Mouse (Mus musculus): ENCODE data around the gene Plin3. TPM values are rescaled to one million over a fixed set of nuclear protein-coding genes. Genes with fewer than 3 reads are reported as not detected.
A peak's percentile ranks its signal among the peaks of the same experiment; 100 is the strongest.

The Plin3 gene
- total RNA-seq (2021) (100 to 1,000 TPM; 160 to 221 TPM), polyA plus RNA-seq (2012; rRNA removed) (65.6 and 66.2 TPM in 2 replicates)
- long read RNA-seq, transcript Plin3-201 (8 exons, 3,645 nt), result major isoform, 97 of 125 reads
- long read RNA-seq, partial matches to known transcripts, result 21 of 125 reads
- long read RNA-seq, other reads (novel, unspliced or antisense), result 7 of 125 reads

GRCm38 (mm10) chr17:56292531-56293222, at the start of gene Plin3:
Plin3 (minus strand) TSS chr17:56292873.
- Histone ChIP-seq H3K9ac (ENCODE audit: low read depth, low read length) (no peak within 1 kb of the TSS), H3K4me3 (no peak within 1 kb of the TSS), H3K79me2 (replicated peaks; ENCODE audit: control insufficient read depth, insufficient read depth, low read length) (no peaks in the 10 kb centered on the region), H3K36me3 (ENCODE audit: control insufficient read depth, insufficient read depth, low read length) (no peaks in the 10 kb centered on the region), H3K4me1 (ENCODE audit: control insufficient read depth, insufficient read depth, low read length) (peaks cover 5% of the 10 kb centered on the region), H3K27me3 (ENCODE audit: control insufficient read depth, insufficient read depth, low read length) (no peaks in the 10 kb centered on the region), H3K27ac (peak within 1 kb of the TSS; percentile 90)
- 76% methylated on average over 4 of the region's 4 CpGs for WGBS
- DNase-seq, result peak in 1 of 2 experiments; percentile 70
- intact Hi-C loops (cut with DNase I), result no loop called here
- TF ChIP-seq CTCF (IDR thresholded peaks at IDR 0.05) (no peak), EP300 (IDR thresholded peaks at IDR 0.05; ENCODE audit: insufficient read depth, low read depth, low read length) (peak; percentile 100), POLR2A (IDR thresholded peaks at IDR 0.05; ENCODE audit: insufficient read depth, low read depth, low read length) (peak; percentile 33; the same call in 1 of the 2 replicates)

GRCm38 (mm10) chr17:56340717-56341116, 48.0 kb upstream of the Plin3 start:
- peaks cover 18% of the 10 kb centered on the region for H3K4me1 ChIP-seq (ENCODE audit: control insufficient read depth, insufficient read depth, low read length)
- no peak overlapping the region for H3K9ac ChIP-seq (ENCODE audit: low read depth, low read length)
- peaks cover 9% of the 10 kb centered on the region for H3K79me2 ChIP-seq (replicated peaks; ENCODE audit: control insufficient read depth, insufficient read depth, low read length)
- no peak for DNase-seq
- intact Hi-C loops (cut with DNase I), result no loop called here
- H3K4me3 ChIP-seq, result no peak overlapping the region
- no peaks in the 10 kb centered on the region for H3K36me3 ChIP-seq (ENCODE audit: control insufficient read depth, insufficient read depth, low read length)
- no peaks in the 10 kb centered on the region for H3K27me3 ChIP-seq (ENCODE audit: control insufficient read depth, insufficient read depth, low read length)
- no peak overlapping the region; the same call in 1 of the 2 replicates for H3K27ac ChIP-seq
- no peak for TF ChIP-seq POLR2A (IDR thresholded peaks at IDR 0.05; ENCODE audit: insufficient read depth, low read depth, low read length)
- TF ChIP-seq EP300 (IDR thresholded peaks at IDR 0.05; ENCODE audit: insufficient read depth, low read depth, low read length), result no peak
- TF ChIP-seq CTCF (IDR thresholded peaks at IDR 0.05), result no peak

- intact Hi-C loops (cut with DNase I), result no loop called here
- Histone ChIP-seq H3K79me2 (replicated peaks; ENCODE audit: control insufficient read depth, insufficient read depth, low read length) (peaks cover 8% of the 10 kb centered on the region), H3K4me3 (no peak overlapping the region), H3K27me3 (ENCODE audit: control insufficient read depth, insufficient read depth, low read length) (no peaks in the 10 kb centered on the region), H3K4me1 (ENCODE audit: control insufficient read depth, insufficient read depth, low read length) (peaks cover 18% of the 10 kb centered on the region), H3K36me3 (ENCODE audit: control insufficient read depth, insufficient read depth, low read length) (no peaks in the 10 kb centered on the region), H3K27ac (no peak overlapping the region), H3K9ac (ENCODE audit: low read depth, low read length) (no peak overlapping the region)
- WGBS, result 80% methylated on average over 4 of the region's 4 CpGs
- DNase-seq, result peak; percentile 40 to 51
- no peak for TF ChIP-seq EP300 (IDR thresholded peaks at IDR 0.05; ENCODE audit: insufficient read depth, low read depth, low read length)
- no peak for TF ChIP-seq POLR2A (IDR thresholded peaks at IDR 0.05; ENCODE audit: insufficient read depth, low read depth, low read length)
- TF ChIP-seq CTCF (IDR thresholded peaks at IDR 0.05), result peak; percentile 65
These were observed 46.2 kb upstream of the Plin3 start for GRCm38 (mm10) chr17:56338909-56339308.

- peaks cover 18% of the 10 kb centered on the region for H3K4me1 ChIP-seq (ENCODE audit: control insufficient read depth, insufficient read depth, low read length)
- 66% methylated on average over 6 of the region's 6 CpGs for WGBS
- no peak for DNase-seq
- no peak overlapping the region for H3K27ac ChIP-seq
- no peaks in the 10 kb centered on the region for H3K27me3 ChIP-seq (ENCODE audit: control insufficient read depth, insufficient read depth, low read length)
- H3K36me3 ChIP-seq (ENCODE audit: control insufficient read depth, insufficient read depth, low read length), result no peaks in the 10 kb centered on the region
- intact Hi-C loops (cut with DNase I), result no loop called here
- no peak for TF ChIP-seq EP300 (IDR thresholded peaks at IDR 0.05; ENCODE audit: insufficient read depth, low read depth, low read length)
- no peak for TF ChIP-seq POLR2A (IDR thresholded peaks at IDR 0.05; ENCODE audit: insufficient read depth, low read depth, low read length)
- TF ChIP-seq CTCF (IDR thresholded peaks at IDR 0.05), result no peak
- peaks cover 6% of the 10 kb centered on the region for H3K79me2 ChIP-seq (replicated peaks; ENCODE audit: control insufficient read depth, insufficient read depth, low read length)
- H3K4me3 ChIP-seq, result no peak overlapping the region
- no peak overlapping the region for H3K9ac ChIP-seq (ENCODE audit: low read depth, low read length)
These were observed 45.1 kb upstream of the Plin3 start for GRCm38 (mm10) chr17:56337791-56338190.

- 8% methylated on average over 4 of the region's 4 CpGs for WGBS
These were observed 44.5 kb upstream of the Plin3 start for GRCm38 (mm10) chr17:56337190-56337589.

GRCm38 (mm10) chr17:56332987-56333386, 40.3 kb upstream of the Plin3 start:
- Histone ChIP-seq H3K27me3 (ENCODE audit: control insufficient read depth, insufficient read depth, low read length) (no peaks in the 10 kb centered on the region), H3K79me2 (replicated peaks; ENCODE audit: control insufficient read depth, insufficient read depth, low read length) (peaks cover 11% of the 10 kb centered on the region), H3K4me1 (ENCODE audit: control insufficient read depth, insufficient read depth, low read length) (peaks cover 18% of the 10 kb centered on the region), H3K9ac (ENCODE audit: low read depth, low read length) (no peak overlapping the region), H3K4me3 (no peak overlapping the region), H3K27ac (no peak overlapping the region), H3K36me3 (ENCODE audit: control insufficient read depth, insufficient read depth, low read length) (no peaks in the 10 kb centered on the region)
- no peak for DNase-seq
- intact Hi-C loops (cut with DNase I), result no loop called here
- TF ChIP-seq CTCF (IDR thresholded peaks at IDR 0.05) (peak; percentile 46), EP300 (IDR thresholded peaks at IDR 0.05; ENCODE audit: insufficient read depth, low read depth, low read length) (no peak), POLR2A (IDR thresholded peaks at IDR 0.05; ENCODE audit: insufficient read depth, low read depth, low read length) (no peak)
- WGBS, result 56% methylated on average over 8 of the region's 8 CpGs

More at GRCm38 (mm10) chr17:56337190-56337589, 44.5 kb upstream of the Plin3 start:
- Histone ChIP-seq H3K27me3 (ENCODE audit: control insufficient read depth, insufficient read depth, low read length) (no peaks in the 10 kb centered on the region), H3K4me3 (no peak overlapping the region), H3K27ac (0 out of 2 replicates have a peak overlapping the region, but pooled peaks have one; percentile 34), H3K36me3 (ENCODE audit: control insufficient read depth, insufficient read depth, low read length) (no peaks in the 10 kb centered on the region), H3K79me2 (replicated peaks; ENCODE audit: control insufficient read depth, insufficient read depth, low read length) (peaks cover 7% of the 10 kb centered on the region), H3K4me1 (ENCODE audit: control insufficient read depth, insufficient read depth, low read length) (peaks cover 18% of the 10 kb centered on the region), H3K9ac (ENCODE audit: low read depth, low read length) (no peak overlapping the region)
- DNase-seq, result peak; percentile 60 to 72
- TF ChIP-seq EP300 (IDR thresholded peaks at IDR 0.05; ENCODE audit: insufficient read depth, low read depth, low read length) (no peak), CTCF (IDR thresholded peaks at IDR 0.05) (peak; percentile 81)
- intact Hi-C loops (cut with DNase I), result no loop called here

Measured in heart, adult 2 months (tissue).